Mouse (Mus musculus): Measurements from ENCODE around the gene Cntnap1.
A peak's percentile ranks its signal among the peaks of the same experiment; 100 is the strongest.
"Not testable (repeated sequence)": the region's sequence is repeated elsewhere in the genome, so short reads cannot be mapped to it uniquely, and the experiment has no call there.

Gene Cntnap1

DNA sequence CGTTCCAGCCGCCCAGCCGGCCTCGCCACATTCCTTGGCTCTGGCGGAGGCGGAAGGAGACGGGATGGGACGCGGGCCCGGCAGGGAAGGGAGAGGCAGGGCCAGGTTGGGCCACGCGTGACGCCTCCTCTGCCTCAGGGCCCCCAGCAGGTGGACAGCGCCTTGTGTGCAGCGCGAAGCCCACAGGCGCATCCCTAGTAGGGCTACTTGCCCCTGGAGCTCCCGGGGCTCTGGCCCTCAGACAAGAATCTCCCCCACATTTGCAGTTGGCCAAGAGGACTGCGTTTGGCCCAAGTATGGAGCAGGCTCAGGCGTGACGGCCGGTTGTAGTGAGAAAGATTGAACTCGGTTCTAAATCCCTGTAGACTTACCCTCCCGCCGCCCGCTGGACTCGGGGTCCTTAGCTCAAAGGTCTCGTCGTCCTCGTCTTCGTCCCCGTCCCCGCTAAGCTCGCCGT is at the start of gene Cntnap1:
Gene Cntnap1, plus strand, starts transcription at position 170 of the 457 bp plus-strand sequence.
- DNase-seq = peak; percentile 79 to 84

DNA sequence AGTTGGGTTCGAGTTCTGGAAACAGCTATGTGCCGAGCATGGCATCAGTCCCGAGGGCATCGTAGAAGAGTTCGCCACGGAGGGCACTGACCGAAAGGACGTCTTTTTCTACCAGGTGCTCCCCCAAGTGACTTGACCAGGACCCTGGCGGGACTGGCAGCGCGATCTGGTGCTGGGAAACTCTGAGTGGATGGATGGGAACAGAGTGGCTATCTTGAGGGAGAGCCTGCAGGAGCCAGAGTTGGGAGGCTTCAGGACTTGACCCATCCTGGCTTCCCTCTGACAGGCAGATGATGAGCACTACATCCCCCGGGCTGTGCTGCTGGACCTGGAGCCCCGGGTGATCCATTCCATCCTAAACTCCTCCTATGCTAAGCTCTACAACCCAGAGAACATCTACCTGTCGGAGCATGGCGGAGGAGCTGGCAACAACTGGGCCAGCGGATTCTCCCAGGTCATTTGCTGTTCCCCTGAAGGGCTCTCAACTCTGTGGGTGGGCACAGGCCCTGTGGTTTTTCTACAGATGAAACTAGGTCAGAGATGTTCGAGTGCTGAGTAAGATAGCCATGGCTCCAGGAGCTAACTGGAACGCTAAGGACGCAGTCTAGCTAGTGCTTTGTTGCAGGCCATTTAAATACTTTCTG is 49.7 kb upstream of the Cntnap1 start:
- no peak for DNase-seq

DNA sequence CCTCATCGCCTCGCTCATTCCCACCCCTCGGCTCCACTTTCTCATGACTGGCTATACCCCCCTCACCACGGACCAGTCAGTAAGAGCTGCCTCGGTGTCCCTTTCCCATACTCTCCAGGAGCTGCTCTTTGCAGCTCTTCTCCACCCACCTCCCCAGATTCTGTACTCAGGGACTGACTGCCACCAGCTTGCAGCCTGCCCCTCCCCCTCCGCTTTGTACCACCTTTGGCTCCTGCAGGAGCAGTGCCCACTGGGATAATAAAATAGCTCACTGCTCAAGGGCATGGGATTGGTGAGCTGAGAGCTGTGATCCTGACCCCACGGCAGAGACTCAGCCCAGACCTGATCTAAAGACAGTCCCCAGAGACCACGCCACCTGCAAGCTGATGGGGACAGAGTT is 45.8 kb upstream of the Cntnap1 start:
- DNase-seq = not testable (repeated sequence)

DNA sequence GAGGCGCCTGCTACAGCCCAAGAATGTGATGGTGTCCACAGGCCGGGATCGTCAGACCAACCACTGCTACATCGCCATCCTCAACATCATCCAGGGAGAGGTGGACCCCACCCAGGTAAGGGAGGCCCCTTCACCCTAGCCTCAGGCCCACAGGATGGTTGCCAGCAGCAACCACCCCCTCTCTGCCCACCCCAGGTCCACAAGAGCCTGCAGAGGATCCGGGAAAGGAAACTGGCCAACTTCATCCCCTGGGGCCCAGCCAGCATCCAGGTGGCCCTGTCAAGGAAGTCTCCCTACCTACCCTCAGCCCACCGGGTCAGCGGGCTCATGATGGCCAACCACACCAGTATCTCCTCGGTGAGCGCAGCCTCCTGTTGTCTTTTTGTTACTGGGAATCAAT is 45.3 kb upstream of the Cntnap1 start:
- not testable (repeated sequence) for DNase-seq

DNA sequence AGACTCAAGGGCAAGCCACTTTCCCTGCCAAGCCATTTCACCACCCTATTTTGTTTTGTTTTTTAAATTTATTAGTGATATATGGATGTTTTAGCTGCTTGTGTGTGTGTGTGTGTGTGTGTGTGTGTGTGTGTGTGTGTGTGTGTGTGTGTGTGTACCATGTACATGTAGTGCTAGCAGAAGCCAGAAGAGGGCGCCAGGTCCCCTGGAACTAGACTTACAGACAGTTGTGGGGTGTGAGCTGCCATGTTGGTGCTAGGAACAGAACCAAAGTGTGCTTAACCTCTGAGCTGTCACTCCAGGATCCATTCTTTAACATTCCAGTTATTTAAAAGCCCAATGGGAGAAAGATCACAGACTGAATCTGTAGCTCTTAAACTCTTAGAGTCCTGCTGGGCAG is 43.2 kb upstream of the Cntnap1 start:
- no peak for DNase-seq

DNA sequence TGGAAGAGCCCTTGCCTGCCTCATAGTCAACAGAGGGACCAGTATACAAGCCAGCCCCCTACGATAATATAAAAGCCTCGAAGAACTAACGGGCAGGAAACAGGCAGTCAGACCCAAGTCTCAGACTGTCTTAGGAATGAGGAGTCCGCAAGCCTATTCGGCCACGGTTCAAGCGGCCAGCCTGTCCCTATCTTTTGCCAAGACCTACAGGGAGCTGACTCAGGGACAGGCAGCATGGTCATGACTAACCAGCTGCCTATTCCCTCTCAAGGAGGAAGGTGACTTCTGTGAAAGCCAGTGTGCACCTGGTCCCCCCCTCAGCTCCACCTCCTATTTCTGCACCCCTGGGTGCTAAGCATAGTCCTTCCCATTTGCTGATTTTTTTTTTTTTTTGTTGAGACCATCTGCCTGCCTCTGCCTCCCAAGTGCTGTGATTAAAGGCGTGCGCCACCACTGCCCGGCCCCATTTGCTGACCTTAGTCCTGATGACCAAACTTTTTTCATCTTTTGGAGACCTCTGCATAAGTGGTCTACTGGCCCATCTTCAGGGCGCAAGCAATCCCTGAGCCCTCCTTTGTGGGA is 41.2 kb upstream of the Cntnap1 start:
- no peak for DNase-seq

DNA sequence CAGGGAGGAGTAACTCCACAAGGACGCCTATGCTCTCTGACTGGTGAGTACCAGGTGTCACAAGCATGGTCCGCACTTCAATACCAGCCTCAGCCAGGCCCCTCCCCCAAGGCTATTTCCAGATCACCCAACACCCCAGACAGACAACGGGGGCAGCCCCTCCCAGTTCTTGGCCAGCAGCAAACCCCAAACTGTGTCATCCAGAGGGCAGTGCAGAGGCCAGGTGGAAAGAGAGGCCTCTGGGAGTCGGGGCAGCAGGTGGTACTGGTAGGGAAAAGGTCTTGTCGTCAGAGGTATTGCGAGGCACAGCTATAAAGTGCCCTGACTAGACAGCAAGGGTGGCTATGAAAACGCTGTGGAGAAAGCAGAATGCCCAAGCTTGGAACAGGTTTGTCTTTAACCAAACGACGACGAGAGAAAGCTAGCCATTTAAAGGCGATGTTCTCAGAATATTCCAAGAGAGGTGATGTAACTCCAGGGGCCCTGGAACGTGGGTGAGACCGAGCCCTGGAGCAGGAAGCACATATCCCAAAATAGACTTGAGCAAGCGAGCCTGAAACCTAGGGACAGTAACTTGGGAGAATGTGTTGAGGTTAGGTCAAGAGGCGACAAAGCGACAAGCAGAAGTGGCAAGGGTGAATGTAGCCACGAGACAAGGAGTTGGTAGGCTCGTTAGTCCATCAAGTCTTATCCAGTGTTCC is 40.1 kb upstream of the Cntnap1 start:
- peak in 1 of 2 experiments; percentile 44 for DNase-seq

DNA sequence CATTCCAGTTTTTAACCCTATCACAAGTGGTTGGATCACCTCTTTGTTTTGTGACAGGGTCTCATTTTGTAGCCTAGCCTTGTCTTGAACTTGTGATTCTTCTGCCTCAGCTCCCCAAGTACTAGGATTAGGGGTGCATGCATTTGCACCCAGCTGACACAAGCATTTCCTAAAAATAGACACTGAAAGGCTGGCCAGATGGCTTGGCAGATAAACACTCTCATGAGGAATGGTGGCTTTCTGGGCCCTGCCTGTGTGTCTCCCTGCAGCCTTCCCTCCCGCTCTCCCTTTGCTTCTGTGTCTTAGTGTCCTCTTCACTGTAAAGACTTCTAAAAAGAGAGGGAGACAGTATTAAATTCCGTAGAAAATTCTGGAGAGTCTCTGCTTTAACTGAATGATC is 39.1 kb upstream of the Cntnap1 start:
- DNase-seq = no peak

DNA sequence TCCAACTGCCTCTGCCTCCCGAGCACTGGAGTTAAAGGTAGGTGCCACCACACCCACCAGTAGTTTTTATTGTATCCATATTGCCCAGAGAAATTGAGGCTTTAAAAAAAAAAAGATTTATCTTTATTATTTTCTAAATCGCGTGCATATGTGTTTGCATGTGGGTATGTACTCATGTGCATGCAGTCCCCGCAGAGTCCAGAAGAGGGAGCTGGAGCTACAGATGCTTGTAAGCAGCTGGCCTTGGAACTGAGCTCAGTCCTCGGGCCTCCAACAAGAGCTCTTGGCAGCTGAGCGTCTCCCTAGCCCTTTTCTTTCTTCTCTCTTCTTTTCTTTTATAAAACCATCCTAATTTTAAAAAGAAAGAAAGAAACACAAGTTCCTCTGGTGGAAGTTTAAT is 38.6 kb upstream of the Cntnap1 start:
- DNase-seq = peak in 1 of 2 experiments; percentile 33

DNA sequence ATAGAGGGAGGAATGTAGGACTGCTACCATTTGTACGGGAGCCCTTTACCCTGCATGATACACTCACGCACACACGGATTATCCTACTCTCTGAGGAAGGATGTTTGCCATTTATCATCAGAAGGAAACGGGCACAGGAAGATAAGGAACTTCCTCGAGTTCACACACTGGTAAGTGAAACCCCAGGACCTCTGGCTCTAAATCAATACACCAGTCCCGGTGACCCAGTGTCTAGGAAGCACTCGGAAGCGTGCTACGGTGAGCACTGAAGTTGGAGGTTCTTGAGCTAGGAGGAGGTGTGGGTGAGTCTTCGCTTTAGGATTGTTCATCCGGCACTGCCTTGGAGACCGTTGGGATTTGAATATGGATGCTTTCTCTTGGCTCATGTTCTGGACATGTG is 37.3 kb upstream of the Cntnap1 start:
- DNase-seq = no peak

DNA sequence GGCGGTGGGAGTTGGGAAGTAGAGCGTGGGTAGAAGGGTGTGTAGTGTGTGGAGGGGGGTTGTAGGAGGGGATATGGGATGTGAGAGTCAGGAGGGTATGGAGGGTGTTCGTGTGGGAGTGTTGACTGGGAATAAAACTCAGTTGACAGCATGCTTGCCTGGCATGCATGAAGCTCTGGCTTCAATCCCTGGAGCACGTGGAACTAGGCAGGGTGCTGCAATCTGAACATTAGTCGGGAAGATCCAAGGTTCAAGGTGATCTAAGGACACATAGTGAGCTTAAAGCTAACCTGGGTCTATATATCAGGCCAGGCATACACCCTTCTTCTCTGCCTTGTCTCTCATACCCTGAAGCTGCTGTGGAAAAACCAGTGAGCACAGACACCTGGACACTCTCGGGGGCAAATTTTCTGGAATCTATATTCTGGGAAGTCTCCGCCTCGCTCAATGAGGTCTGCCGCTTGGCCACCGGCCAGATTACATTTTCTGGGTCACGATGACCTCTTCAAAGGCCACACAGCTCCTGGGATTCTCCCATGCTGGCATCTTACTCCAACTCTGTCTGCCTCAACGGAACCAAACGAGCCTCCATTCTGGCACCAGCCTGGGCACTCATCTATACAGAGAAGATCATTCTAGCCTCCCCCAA is 36.0 kb upstream of the Cntnap1 start:
- no peak for DNase-seq

DNA sequence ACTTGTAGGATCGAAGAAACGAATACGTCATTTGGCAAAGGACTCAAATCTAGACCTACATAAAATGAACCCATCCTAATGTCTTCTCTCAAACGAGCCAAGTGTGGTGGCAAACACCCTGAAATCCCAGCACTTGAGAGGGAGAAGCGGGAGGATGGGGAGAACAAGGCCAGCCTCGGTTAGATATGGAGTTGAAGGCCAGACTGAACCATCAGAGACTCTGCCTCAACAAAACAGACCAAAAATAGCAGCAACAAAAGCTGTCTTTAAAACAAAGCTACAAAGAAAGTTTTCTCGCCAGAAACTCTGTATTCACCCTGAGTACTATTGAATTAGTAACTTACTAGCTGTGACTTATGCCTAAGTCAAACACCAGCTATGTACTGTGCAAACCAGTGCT is 33.3 kb upstream of the Cntnap1 start:
- DNase-seq = no peak

DNA sequence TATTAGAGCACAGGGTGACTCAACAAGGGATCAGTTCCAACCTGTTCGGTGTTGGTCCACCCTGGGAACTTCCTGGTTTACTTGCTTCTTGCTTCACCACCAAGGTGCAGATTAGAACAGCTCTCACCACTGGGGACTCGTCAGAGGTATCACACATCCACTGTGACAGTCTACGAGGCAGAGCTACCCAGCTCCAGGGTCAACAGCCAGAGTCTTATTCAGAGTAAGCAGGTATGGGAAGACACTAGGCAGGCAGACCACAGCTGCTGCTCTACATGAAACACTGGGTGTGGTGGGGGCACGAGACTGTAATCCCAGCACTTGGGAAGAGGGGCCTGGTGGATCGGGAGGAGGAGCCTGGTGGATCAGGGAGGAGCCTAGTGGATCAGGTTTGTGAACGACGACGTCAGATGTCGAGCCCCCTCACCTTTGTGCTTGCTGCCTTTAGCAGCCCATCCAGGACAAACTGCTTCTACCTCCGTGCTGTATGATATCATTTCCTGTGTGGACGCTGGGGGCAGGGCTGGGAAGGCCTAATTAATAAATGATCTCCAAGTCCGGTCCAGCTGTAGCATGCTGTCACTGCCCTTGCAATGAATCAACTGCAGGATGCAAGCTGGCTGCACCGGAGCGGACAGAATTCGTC is 31.7 kb upstream of the Cntnap1 start:
- peak; percentile 49 to 68 for DNase-seq

DNA sequence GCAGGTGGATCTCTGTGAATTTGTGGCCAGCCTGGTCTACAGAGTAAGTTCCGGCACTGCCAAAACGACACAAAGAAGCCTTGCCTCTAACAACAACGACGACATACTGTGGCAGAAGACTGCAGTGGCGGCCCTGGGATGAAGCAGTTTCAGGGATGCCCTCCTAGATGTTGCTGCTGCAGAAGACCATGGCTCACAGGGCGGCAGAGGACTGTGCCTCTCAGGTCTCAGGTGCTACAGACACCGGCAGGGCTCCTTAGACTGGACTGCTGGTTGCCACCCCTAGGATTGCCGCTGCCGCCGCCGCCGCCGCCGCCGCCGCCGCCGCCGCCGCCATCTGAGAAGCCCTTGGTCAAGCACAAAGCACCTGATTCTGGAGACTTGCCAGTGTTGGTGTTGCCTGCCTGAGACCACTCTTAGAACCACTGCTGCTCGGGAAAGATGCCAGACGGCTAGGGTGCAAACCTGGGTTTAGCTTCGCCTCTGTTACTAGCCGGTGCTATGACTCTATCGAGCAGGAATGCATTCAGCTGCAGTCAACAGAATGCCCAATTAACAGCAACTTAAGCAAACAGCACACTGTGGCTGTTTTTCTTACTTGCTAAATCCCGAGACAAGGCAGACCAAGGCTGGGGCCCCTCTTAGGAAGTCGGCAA is 30.0 kb upstream of the Cntnap1 start:
- peak; percentile 52 to 68 for DNase-seq

DNA sequence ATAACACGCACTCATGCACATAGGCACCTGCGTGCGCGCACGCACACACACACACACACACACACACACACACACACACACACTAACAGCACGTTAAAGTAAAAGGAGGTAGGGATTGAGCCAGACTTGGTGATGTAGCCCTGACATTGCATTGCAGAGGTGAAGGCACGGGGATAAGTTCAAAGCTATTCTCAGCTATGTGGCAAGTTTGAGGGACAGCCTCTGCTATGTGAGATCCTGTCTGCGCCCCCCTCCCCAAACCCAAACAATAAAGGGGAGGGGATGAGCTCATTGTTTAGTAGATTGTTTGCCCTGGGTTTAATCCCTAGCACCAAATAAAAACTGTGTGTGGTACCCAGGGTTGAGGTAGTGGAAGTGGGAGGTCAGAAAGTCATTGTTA is 29.2 kb upstream of the Cntnap1 start:
- DNase-seq = no peak

DNA sequence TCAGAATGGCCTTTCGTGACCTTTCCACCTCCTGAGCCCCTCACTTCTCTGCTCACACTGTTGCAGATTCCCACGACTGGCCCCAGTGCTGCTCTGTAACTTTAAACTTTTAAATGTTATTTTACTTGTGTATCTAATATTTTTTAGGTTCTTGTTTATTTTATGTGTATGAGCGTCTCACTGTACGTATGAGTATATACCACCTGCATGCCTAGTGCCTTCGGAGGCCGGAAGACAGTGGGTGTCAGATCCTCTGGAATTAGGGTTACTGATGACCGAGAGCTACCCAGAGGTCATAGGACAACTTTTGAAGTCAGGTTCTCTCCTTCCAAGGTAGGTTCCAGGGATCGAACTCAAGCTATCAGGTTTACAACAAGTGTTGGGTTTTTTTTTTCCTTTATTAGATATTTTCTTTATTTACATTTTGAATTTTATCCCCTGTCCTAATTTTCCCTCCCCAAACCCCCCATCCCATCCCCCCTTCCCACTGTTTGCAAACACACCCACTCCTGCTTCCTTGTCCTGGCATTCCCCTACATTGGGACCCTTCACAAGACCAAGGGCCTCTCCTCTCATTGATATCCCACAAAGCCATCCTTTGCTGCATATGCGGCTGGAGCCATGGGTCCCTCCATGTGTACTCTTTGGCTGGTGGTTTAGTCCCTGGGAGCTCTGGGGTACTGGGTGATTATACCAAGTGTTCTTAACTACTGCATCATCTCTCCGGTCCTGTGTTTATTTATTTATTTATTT is 27.9 kb upstream of the Cntnap1 start:
- DNase-seq = no peak

DNA sequence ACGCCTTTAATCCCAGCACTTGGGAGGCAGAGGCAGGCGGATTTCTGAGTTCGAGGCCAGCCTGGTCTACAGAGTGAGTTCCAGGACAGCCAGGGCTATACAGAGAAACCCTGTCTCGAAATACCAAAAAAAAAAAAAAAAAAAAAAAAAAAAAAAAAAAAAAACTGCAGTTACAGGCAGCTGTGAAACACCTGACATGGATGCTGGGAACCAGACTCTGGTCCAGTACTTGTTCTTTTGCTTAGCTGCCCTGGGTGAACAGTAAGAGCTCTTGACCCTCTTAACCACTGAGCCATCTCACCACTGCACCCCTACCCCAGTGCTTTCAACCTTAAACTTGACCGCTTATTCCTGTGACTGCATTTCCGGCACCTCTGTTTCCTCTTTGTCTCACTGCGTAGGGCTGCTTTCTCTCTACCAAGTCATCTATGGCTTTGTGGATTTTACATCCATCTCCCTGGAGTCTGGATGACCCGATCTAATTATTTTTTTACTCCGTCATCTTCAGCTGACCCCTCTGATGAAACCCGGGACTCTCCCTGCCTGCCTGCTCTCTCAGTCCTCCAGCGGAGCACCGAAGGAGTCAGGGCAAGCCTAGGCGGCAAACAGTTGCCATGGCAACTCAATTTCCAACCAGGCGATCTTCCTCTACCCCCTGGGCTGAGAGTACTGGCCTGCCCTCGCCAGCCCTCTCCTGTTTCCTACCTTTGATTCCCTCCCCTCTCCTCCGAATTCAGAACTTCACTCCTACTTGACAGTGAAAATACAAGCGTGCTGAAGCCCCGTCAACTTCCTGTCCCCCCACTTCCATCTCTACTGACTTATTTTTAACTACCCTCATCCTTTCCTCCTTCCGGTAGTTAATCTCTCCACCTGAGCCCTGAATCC is 26.7 kb upstream of the Cntnap1 start:
- DNase-seq = peak in 1 of 2 experiments; percentile 44

DNA sequence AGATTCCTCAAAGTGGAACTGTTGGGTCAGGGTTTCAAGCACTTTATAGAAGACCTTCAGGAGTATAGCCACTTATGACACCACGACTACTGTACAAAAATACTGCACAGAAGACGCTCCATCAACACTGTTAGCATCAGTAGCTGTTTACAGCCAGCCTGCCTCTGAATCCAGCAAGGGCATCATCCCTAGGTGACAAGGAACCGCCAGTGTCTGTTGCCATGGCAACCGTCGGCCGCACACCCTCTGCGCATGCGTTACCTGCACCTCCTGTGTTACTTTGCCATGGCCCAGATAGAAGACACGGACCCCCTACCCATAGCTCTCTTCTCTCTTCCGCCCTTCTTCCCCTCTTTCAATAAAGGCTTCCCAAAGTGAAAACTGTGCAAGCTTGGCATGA is 23.9 kb upstream of the Cntnap1 start:
- DNase-seq = no peak

DNA sequence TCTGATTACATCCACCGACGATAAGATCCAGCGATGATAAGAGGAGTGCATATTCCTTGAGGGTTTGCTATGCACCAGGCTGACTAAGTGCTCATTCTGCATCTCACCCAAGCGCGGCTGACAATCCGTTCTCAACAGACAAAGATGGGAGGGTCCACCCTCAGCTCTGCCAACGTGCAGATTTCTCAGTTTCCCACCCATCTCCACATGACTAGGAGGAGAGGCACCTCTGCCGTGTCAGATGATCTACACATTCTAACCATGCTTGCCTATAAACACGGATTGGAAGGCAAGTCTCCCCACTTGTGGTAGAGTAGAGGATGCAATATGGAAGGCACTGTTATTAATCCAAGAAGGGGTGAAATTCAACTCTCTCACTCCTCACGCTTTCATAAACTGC is 21.6 kb upstream of the Cntnap1 start:
- no peak for DNase-seq

DNA sequence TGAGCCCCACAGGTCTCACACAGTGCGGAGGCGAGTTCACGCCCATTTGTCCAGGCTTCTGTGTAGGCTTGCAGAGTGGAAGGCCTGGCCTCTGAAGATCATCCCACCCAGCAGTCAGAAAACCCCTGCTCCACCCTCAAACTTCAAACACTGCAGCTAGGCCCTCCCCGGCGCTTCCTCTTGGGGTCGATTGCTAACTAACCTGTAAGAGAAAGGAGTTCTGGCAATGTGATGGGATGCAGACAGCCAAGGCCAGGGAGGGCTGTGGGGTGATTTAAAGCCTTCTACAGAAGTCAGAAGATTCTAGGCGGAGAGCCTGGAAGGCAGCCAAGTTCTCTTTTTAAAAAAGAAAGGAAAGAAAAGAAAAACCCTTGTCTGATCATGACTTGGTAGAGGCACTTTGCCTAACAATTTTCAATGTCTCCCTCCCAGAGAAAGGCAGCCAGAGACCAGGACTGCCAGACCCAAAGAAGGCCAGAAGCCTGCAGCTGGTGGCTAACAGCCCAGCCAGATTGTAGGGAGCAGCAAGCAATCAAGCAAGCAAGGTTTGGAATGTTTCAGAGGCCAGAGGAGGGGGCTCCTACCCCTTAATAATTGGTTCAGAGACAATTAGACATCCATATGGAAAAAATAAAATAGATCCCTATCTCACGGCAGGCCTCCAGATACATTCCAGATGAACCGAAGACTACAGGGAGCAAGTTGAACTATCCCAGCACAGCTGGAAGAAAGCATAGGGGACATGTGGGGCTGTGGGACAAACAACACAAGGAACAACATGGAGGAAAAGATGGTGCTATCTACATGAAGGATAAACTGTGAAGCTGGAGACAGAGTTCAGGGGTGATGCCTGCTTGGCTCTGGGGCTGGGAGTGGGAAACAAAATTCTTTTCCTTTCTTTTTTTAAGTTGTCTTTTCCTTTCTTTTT is 20.9 kb upstream of the Cntnap1 start:
- peak in 1 of 2 experiments; percentile 67 for DNase-seq

All from lung, postnatal 4 days (tissue).